ENCODE assay signal across 14 mouse cellular contexts in the genomic region with DNA sequence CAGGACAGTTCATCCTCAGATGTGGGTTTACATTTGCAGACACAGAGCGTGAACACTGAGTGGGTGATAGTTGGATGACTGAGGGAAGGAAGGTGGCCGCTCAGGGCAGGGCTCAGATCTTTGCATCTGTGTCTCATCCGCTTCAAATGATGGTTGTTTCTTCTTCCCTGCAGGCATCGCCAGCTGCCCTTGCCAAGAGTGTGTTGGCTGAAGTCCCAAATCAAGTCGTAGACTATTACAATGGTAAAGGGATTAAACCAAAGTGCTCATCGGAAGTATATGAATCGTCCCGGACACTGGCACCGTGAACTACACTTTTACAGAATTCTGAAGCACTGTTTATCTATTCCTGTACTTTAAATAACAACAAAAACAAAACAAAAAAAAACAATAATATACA.
"Had no signal": no experiment of that assay in that cellular context is flagged by ENCODE, and none has a peak within 500 bp of the region (broad histone marks: within the 10 kb centered on the region; RNA-seq: fewer than 3 reads in every experiment).

No protein-coding gene starts in this region.

- H3K4me1 ChIP-seq: kidney, embryonic 15.5 days; limb, embryonic 12.5 days; liver, embryonic 13.5 days; lung, embryonic 15.5 days; midbrain, embryonic 15.5 days; neural tube, embryonic 13.5 days had no signal

- H3K4me3 ChIP-seq: kidney, embryonic 15.5 days; limb, embryonic 12.5 days; liver, embryonic 13.5 days; lung, embryonic 15.5 days; midbrain, embryonic 15.5 days; neural tube, embryonic 13.5 days had no signal

- ATAC-seq: liver, postnatal 0 days; midbrain, embryonic 15.5 days had no signal

- H3K4me2 ChIP-seq: kidney, embryonic 15.5 days; limb, embryonic 12.5 days; liver, embryonic 13.5 days; lung, embryonic 15.5 days; midbrain, embryonic 15.5 days; neural tube, embryonic 13.5 days had no signal

- H3K36me3 ChIP-seq: kidney, embryonic 15.5 days; limb, embryonic 12.5 days; liver, embryonic 13.5 days; lung, embryonic 15.5 days; midbrain, embryonic 15.5 days; neural tube, embryonic 13.5 days had no signal

- H3K27ac ChIP-seq: kidney, embryonic 15.5 days; limb, embryonic 12.5 days; liver, embryonic 13.5 days; lung, embryonic 15.5 days; midbrain, embryonic 15.5 days; neural tube, embryonic 13.5 days had no signal

- H3K9me3 ChIP-seq: kidney, embryonic 15.5 days; limb, embryonic 12.5 days; liver, embryonic 13.5 days; lung, embryonic 15.5 days; midbrain, embryonic 15.5 days; neural tube, embryonic 13.5 days had no signal

- H3K9ac ChIP-seq: kidney, embryonic 15.5 days; limb, embryonic 12.5 days; liver, embryonic 13.5 days; liver, postnatal 0 days; lung, embryonic 15.5 days; midbrain, embryonic 15.5 days; neural tube, embryonic 13.5 days had no signal

- H3K27me3 ChIP-seq: kidney, embryonic 15.5 days; limb, embryonic 12.5 days; liver, embryonic 13.5 days; lung, embryonic 15.5 days; midbrain, embryonic 15.5 days; neural tube, embryonic 13.5 days had no signal

- DNase-seq: kidney, postnatal 14 days; liver; liver, embryonic 13.5 days; liver, postnatal 0 days; retina, postnatal 1 day; right cerebral cortex, postnatal 4 days; spleen, adult 18-20 months; thymus, adult 18-20 months; thymus, postnatal 14 days had no signal
